Mouse (Mus musculus): ENCODE measurements around the gene Ccdc167. TPM values are rescaled to one million over a fixed set of nuclear protein-coding genes. Genes with fewer than 3 reads are reported as not detected.

The Ccdc167 gene
- polyA plus RNA-seq, 1 experiment from 2014 or later = 15.4 TPM

GRCm38 (mm10) chr17:29642219-29642618 is 74.6 kb downstream of the Ccdc167 start:
- WGBS = 57% methylated on average over 3 of the region's 3 CpGs
- no peaks in the 10 kb centered on the region for H3K9me3 ChIP-seq
- H3K4me2 ChIP-seq (replicated peaks) = no peak overlapping the region
- no peak overlapping the region for H3K4me3 ChIP-seq
- H3K36me3 ChIP-seq = peaks cover 66% of the 10 kb centered on the region
- H3K27me3 ChIP-seq (replicated peaks) = no peaks in the 10 kb centered on the region
- no peaks in the 10 kb centered on the region for H3K4me1 ChIP-seq
- no peak overlapping the region for H3K9ac ChIP-seq
- no peak overlapping the region for H3K27ac ChIP-seq
- no peak for ATAC-seq (ENCODE audit: low FRiP score, low read depth)

GRCm38 (mm10) chr17:29640971-29641370 is 75.9 kb downstream of the Ccdc167 start:
- Histone ChIP-seq H3K9me3 (no peaks in the 10 kb centered on the region), H3K4me3 (no peak overlapping the region), H3K9ac (no peak overlapping the region; the same call in 1 of the 2 replicates), H3K27ac (no peak overlapping the region), H3K36me3 (peaks cover 73% of the 10 kb centered on the region), H3K4me2 (replicated peaks) (no peak overlapping the region), H3K4me1 (no peaks in the 10 kb centered on the region), H3K27me3 (replicated peaks) (no peaks in the 10 kb centered on the region)
- ATAC-seq (ENCODE audit: low FRiP score, low read depth) = no peak
- WGBS = 95% methylated on average over 11 of the region's 11 CpGs

GRCm38 (mm10) chr17:29637895-29638294 is 78.9 kb downstream of the Ccdc167 start:
- H3K36me3 ChIP-seq = peaks cover 93% of the 10 kb centered on the region
- H3K27ac ChIP-seq = no peak overlapping the region
- H3K4me1 ChIP-seq = no peaks in the 10 kb centered on the region
- H3K9ac ChIP-seq = no peak overlapping the region
- H3K27me3 ChIP-seq (replicated peaks) = no peaks in the 10 kb centered on the region
- 84% methylated on average over 8 of the region's 8 CpGs for WGBS
- ATAC-seq (ENCODE audit: low FRiP score, low read depth) = no peak
- H3K9me3 ChIP-seq = no peaks in the 10 kb centered on the region
- no peak overlapping the region for H3K4me2 ChIP-seq (replicated peaks)
- H3K4me3 ChIP-seq = no peak overlapping the region

GRCm38 (mm10) chr17:29637377-29637776 is 79.5 kb downstream of the Ccdc167 start:
- Histone ChIP-seq H3K9ac (no peak overlapping the region), H3K9me3 (no peaks in the 10 kb centered on the region), H3K27me3 (replicated peaks) (no peaks in the 10 kb centered on the region), H3K36me3 (peaks cover 93% of the 10 kb centered on the region), H3K4me3 (no peak overlapping the region), H3K4me2 (replicated peaks) (no peak overlapping the region), H3K27ac (no peak overlapping the region), H3K4me1 (no peaks in the 10 kb centered on the region)
- no peak for ATAC-seq (ENCODE audit: low FRiP score, low read depth)
- 98% methylated on average over 4 of the region's 4 CpGs for WGBS

Other genes with a start within 250 kb of the Ccdc167 start
- gene Pim1, start 226.3 kb downstream of the Ccdc167 start, polyA plus RNA-seq (2016; fragmentation: Nextera tagmentation; extraction: Ambion mirVana) = 20.3 and 21.2 TPM in 2 replicates
- not detected in 2 replicates for gene Gm17657, start 167.4 kb downstream of the Ccdc167 start, polyA plus RNA-seq (2016; fragmentation: Nextera tagmentation; extraction: Ambion mirVana)
- gene Tbc1d22b, start 167.3 kb downstream of the Ccdc167 start, polyA plus RNA-seq (2016; fragmentation: Nextera tagmentation; extraction: Ambion mirVana) = 21.9 and 26.9 TPM in 2 replicates
- gene Tmem217, start 164.7 kb downstream of the Ccdc167 start, polyA plus RNA-seq (2016; fragmentation: Nextera tagmentation; extraction: Ambion mirVana) = 1.2 and 2.5 TPM in 2 replicates
- 97.7 and 103 TPM in 2 replicates for gene Rnf8, start 102.3 kb downstream of the Ccdc167 start, polyA plus RNA-seq (2016; fragmentation: Nextera tagmentation; extraction: Ambion mirVana)
- 3.7 TPM in 2 replicates for gene Gm28043, start 102.2 kb downstream of the Ccdc167 start, polyA plus RNA-seq (2016; fragmentation: Nextera tagmentation; extraction: Ambion mirVana)
- 160 and 161 TPM in 2 replicates for gene Cmtr1, start 56.4 kb downstream of the Ccdc167 start, polyA plus RNA-seq (2016; fragmentation: Nextera tagmentation; extraction: Ambion mirVana)

Data from neural tube, embryonic 12.5 days (tissue).